Mouse (Mus musculus) G1E (cell line): ENCODE measurements around the gene Arrdc5.

Experiments
- CTCF ChIP-seq: IDR thresholded peaks from 2 replicates; pipeline ENCODE4 v1.5.1; 2012; ENCODE audit warnings: low read depth, low read length, inconsistent platforms, mixed read lengths
- GATA1 ChIP-seq: IDR thresholded peaks from 2 replicates; pipeline ENCODE4 v1.6.1; 2012; ENCODE audit warnings: borderline replicate concordance, low read length, inconsistent platforms, mixed read lengths
- POLR2AphosphoS5 ChIP-seq: IDR thresholded peaks from 2 replicates; pipeline ENCODE4 v1.6.1; 2012; ENCODE audit warnings: low read depth, low read length, inconsistent platforms; ENCODE audit not compliant: insufficient replicate concordance
- TAL1 ChIP-seq: conservative IDR thresholded peaks from 2 replicates; pipeline ENCODE4 v1.6.1; 2012; ENCODE audit warnings: low read depth, low read length, inconsistent platforms, mixed read lengths

DNA sequence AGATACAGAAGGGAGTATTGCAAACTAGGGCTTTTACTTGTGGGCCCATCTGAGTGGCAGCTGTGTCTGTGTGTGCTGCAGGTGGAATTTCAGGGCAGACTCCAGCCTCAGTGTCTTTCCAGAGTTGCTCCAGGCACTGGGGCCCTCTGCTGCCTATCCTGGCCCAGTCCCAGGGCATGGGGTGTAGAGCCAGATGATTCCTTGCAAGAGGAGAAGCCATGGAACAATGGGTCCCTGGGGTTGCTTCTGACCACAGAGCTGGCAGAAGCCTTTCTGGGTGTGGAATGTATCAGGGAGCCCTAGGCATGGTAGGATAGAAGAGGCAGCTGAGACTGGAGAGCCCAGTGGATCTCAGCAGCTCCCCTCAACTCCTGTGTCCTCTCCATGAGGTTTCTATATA, 31.2 kb upstream of the Arrdc5 start:
- TF ChIP-seq CTCF = no peak
- no peak for TF ChIP-seq POLR2AphosphoS5
- no peak for TF ChIP-seq TAL1
- no peak for TF ChIP-seq GATA1
